Mouse (Mus musculus) embryonic facial prominence, embryonic 10.5 days (tissue): ENCODE results near the gene Smarcb1. TPM values are rescaled to one million over a fixed set of nuclear protein-coding genes. Genes with fewer than 3 reads are reported as not detected.

Source experiments
- DNase-seq: peaks from one replicate; pipeline ENCODE4 v3.0.0-alpha.2; 2017; ENCODE audit warnings: low spot score
- H3K27ac ChIP-seq: fragments of 300-500 bp; sonication (generic); replicated peaks from 2 replicates; pipeline ENCODE4 v1.5.1; 2016; ENCODE audit warnings: mild to moderate bottlenecking
- H3K27me3 ChIP-seq: fragments of 300-500 bp; sonication (generic); replicated peaks from 2 replicates; pipeline ENCODE4 v1.6.1; 2016; ENCODE audit warnings: low read depth, mild to moderate bottlenecking; ENCODE audit not compliant: poor library complexity, severe bottlenecking
- H3K36me3 ChIP-seq: fragments of 300-500 bp; sonication (generic); replicated peaks from 2 replicates; pipeline ENCODE4 v1.6.1; 2016; ENCODE audit warnings: mild to moderate bottlenecking, moderate library complexity
- H3K4me1 ChIP-seq: fragments of 300-500 bp; sonication (generic); 2 replicates; pipeline ENCODE4 v1.6.1; 2016
- H3K4me3 ChIP-seq: fragments of 300-500 bp; sonication (generic); 2 replicates; pipeline ENCODE4 v1.5.1; 2016; ENCODE audit warnings: mild to moderate bottlenecking, moderate library complexity
- H3K9me3 ChIP-seq: fragments of 300-500 bp; sonication (generic); 2 replicates; pipeline ENCODE4 v1.6.1; 2016; ENCODE audit warnings: mild to moderate bottlenecking
- WGBS: fragments of 180-500 bp; shearing (Covaris S2); methylation state at CpG from one replicate; pipeline ENCODE4 v1.1.7; 2016; 5-methylcytosine and 5-hydroxymethylcytosine counted together
- polyA plus RNA-seq: library from polyadenylated mRNA; unstranded; fragments of >200 nt; fragmentation: Nextera tagmentation; extraction: Ambion mirVana; gene quantifications from 2 replicates; pipeline ENCODE4 v1.2.1, GENCODE M21; 2016

The Smarcb1 gene
- polyA plus RNA-seq, 1 experiment from 2014 or later, result 284 TPM

- H3K27me3 ChIP-seq, result peaks cover 67% of the 10 kb centered on the region
Observed at GRCm38 (mm10) chr10:75930304-75930703, 8.9 kb upstream of the Smarcb1 start.

GRCm38 (mm10) chr10:75926396-75926795 is 5.0 kb upstream of the Smarcb1 start:
- Histone ChIP-seq H3K4me1 (peaks cover 28% of the 10 kb centered on the region), H3K9me3 (no peaks in the 10 kb centered on the region), H3K27me3 (peaks cover 28% of the 10 kb centered on the region), H3K4me3 (no peak overlapping the region), H3K27ac (0 out of 2 replicates have a peak overlapping the region, but pooled peaks have one; percentile 21), H3K36me3 (peaks cover 54% of the 10 kb centered on the region)
- 75% methylated on average over 13 of the region's 13 CpGs for WGBS
- no peak for DNase-seq

More at GRCm38 (mm10) chr10:75930304-75930703, 8.9 kb upstream of the Smarcb1 start:
- no peak for DNase-seq
- Histone ChIP-seq H3K4me1 (peaks cover 36% of the 10 kb centered on the region), H3K4me3 (peak overlapping the region; percentile 74; the same call in 1 of the 2 replicates), H3K36me3 (peaks cover 32% of the 10 kb centered on the region), H3K9me3 (no peaks in the 10 kb centered on the region), H3K27ac (no peak overlapping the region)
- WGBS, result 44% methylated on average over 6 of the region's 6 CpGs

GRCm38 (mm10) chr10:75924324-75924723 is 2.9 kb upstream of the Smarcb1 start:
- WGBS, result 66% methylated on average over 2 of the region's 2 CpGs

GRCm38 (mm10) chr10:75921726-75922560 is 526 bp upstream of the Smarcb1 start:
- Histone ChIP-seq H3K4me3 (peak overlapping the region; percentile 84), H3K36me3 (peaks cover 67% of the 10 kb centered on the region)

More at GRCm38 (mm10) chr10:75924324-75924723, 2.9 kb upstream of the Smarcb1 start:
- Histone ChIP-seq H3K4me3 (no peak overlapping the region), H3K27me3 (peaks cover 7% of the 10 kb centered on the region), H3K4me1 (peaks cover 30% of the 10 kb centered on the region), H3K9me3 (no peaks in the 10 kb centered on the region), H3K27ac (no peak overlapping the region), H3K36me3 (peaks cover 59% of the 10 kb centered on the region)
- DNase-seq, result no peak

GRCm38 (mm10) chr10:75919026-75919425 is 2.4 kb downstream of the Smarcb1 start:
- H3K4me1 ChIP-seq, result peaks cover 47% of the 10 kb centered on the region
- no peaks in the 10 kb centered on the region for H3K27me3 ChIP-seq
- H3K36me3 ChIP-seq, result peaks cover 67% of the 10 kb centered on the region
- H3K27ac ChIP-seq, result no peak overlapping the region
- 89% methylated on average over 5 of the region's 5 CpGs for WGBS
- no peak overlapping the region for H3K4me3 ChIP-seq
- no peak for DNase-seq
- H3K9me3 ChIP-seq, result no peaks in the 10 kb centered on the region

More at GRCm38 (mm10) chr10:75921726-75922560, 526 bp upstream of the Smarcb1 start:
- Histone ChIP-seq H3K4me1 (peaks cover 43% of the 10 kb centered on the region), H3K27ac (peak overlapping the region; percentile 99), H3K27me3 (no peaks in the 10 kb centered on the region), H3K9me3 (no peaks in the 10 kb centered on the region)
- no peak for DNase-seq
- WGBS, result 6% methylated on average over 22 of the region's 22 CpGs

- peaks cover 78% of the 10 kb centered on the region for H3K36me3 ChIP-seq
- DNase-seq, result no peak
Observed at GRCm38 (mm10) chr10:75916840-75917239, 4.6 kb downstream of the Smarcb1 start.

GRCm38 (mm10) chr10:75915557-75915956 is 5.9 kb downstream of the Smarcb1 start:
- no peak overlapping the region for H3K4me3 ChIP-seq
- H3K9me3 ChIP-seq, result no peaks in the 10 kb centered on the region
- H3K27ac ChIP-seq, result no peak overlapping the region
- H3K4me1 ChIP-seq, result peaks cover 29% of the 10 kb centered on the region
- WGBS, result 89% methylated on average over 7 of the region's 7 CpGs
- H3K27me3 ChIP-seq, result no peaks in the 10 kb centered on the region
- DNase-seq, result no peak
- peaks cover 91% of the 10 kb centered on the region for H3K36me3 ChIP-seq

More at GRCm38 (mm10) chr10:75916840-75917239, 4.6 kb downstream of the Smarcb1 start:
- Histone ChIP-seq H3K9me3 (no peaks in the 10 kb centered on the region), H3K27ac (no peak overlapping the region), H3K27me3 (no peaks in the 10 kb centered on the region), H3K4me1 (peaks cover 33% of the 10 kb centered on the region), H3K4me3 (no peak overlapping the region)
- 73% methylated on average over 8 of the region's 8 CpGs for WGBS

GRCm38 (mm10) chr10:75913013-75913589 is 8.3 kb downstream of the Smarcb1 start:
- Histone ChIP-seq H3K9me3 (no peaks in the 10 kb centered on the region), H3K27ac (no peak overlapping the region), H3K36me3 (peaks cover 99% of the 10 kb centered on the region), H3K27me3 (no peaks in the 10 kb centered on the region), H3K4me3 (no peak overlapping the region), H3K4me1 (peaks cover 5% of the 10 kb centered on the region; the same call in 1 of the 2 replicates)
- WGBS, result 75% methylated on average over 6 of the region's 6 CpGs
- DNase-seq, result no peak

GRCm38 (mm10) chr10:75910698-75911097 is 10.7 kb downstream of the Smarcb1 start:
- DNase-seq, result no peak
- peaks cover 99% of the 10 kb centered on the region for H3K36me3 ChIP-seq
- no peak overlapping the region for H3K4me3 ChIP-seq
- 88% methylated on average over 2 of the region's 2 CpGs for WGBS
- H3K4me1 ChIP-seq, result no peaks in the 10 kb centered on the region
- no peak overlapping the region for H3K27ac ChIP-seq
- no peaks in the 10 kb centered on the region for H3K9me3 ChIP-seq
- no peaks in the 10 kb centered on the region for H3K27me3 ChIP-seq

- H3K36me3 ChIP-seq, result peaks cover 100% of the 10 kb centered on the region
- H3K27me3 ChIP-seq, result no peaks in the 10 kb centered on the region
- WGBS, result 95% methylated on average over 4 of the region's 4 CpGs
- no peak overlapping the region for H3K27ac ChIP-seq
- H3K4me1 ChIP-seq, result no peaks in the 10 kb centered on the region
- DNase-seq, result no peak
- H3K9me3 ChIP-seq, result no peaks in the 10 kb centered on the region
- H3K4me3 ChIP-seq, result no peak overlapping the region
Observed at GRCm38 (mm10) chr10:75906882-75907281, 14.5 kb downstream of the Smarcb1 start.

GRCm38 (mm10) chr10:75904391-75904790 is 17.0 kb downstream of the Smarcb1 start:
- WGBS, result 89% methylated on average over 5 of the region's 5 CpGs
- Histone ChIP-seq H3K4me3 (no peak overlapping the region), H3K27me3 (no peaks in the 10 kb centered on the region), H3K4me1 (no peaks in the 10 kb centered on the region), H3K27ac (no peak overlapping the region), H3K9me3 (no peaks in the 10 kb centered on the region), H3K36me3 (peaks cover 100% of the 10 kb centered on the region)
- no peak for DNase-seq

GRCm38 (mm10) chr10:75898846-75899245 is 22.6 kb downstream of the Smarcb1 start:
- no peak for DNase-seq
- Histone ChIP-seq H3K4me3 (no peak overlapping the region), H3K27ac (no peak overlapping the region), H3K27me3 (no peaks in the 10 kb centered on the region), H3K4me1 (peaks cover 5% of the 10 kb centered on the region), H3K36me3 (peaks cover 100% of the 10 kb centered on the region), H3K9me3 (no peaks in the 10 kb centered on the region)
- WGBS, result 84% methylated on average over 3 of the region's 3 CpGs
